Mouse (Mus musculus) brain, embryonic 14.5 days (tissue): Measurements from ENCODE around the gene Gm43638. TPM values are rescaled to one million over a fixed set of nuclear protein-coding genes. Genes with fewer than 3 reads are reported as not detected.
"Not testable (repeated sequence)": the region's sequence is repeated elsewhere in the genome, so short reads cannot be mapped to it uniquely, and the experiment has no call there.

ENCODE experiments used
- DNase-seq: peaks from one replicate; pipeline ENCODE4 v3.0.0-alpha.2; 2011; ENCODE audit warnings: low read depth
- CTCF ChIP-seq: fragments of 200-500 bp; IDR thresholded peaks from 2 replicates; pipeline ENCODE4 v1.5.1; 2012; ENCODE audit warnings: inconsistent platforms, mild to moderate bottlenecking, moderate library complexity, borderline replicate concordance; ENCODE audit not compliant: insufficient read depth, insufficient read length; ENCODE audit errors: extremely low read depth
- POLR2A ChIP-seq: fragments of 200-500 bp; IDR thresholded peaks from 2 replicates; pipeline ENCODE4 v1.6.1; 2012; ENCODE audit warnings: mild to moderate bottlenecking, inconsistent platforms, borderline replicate concordance; ENCODE audit not compliant: poor library complexity, insufficient read depth, insufficient read length, severe bottlenecking; ENCODE audit errors: extremely low read depth
- polyA plus RNA-seq: library from polyadenylated mRNA; depleted of rRNA; stranded (reverse); fragments of >200 nt; gene quantifications from 2 replicates; pipeline ENCODE4 v1.2.3, GENCODE M21; 2012; rRNA removed

Gene Gm43638
- polyA plus RNA-seq, 1 experiment: not detected

GRCm38 (mm10) chr5:87456216-87456850 lies 30.3 kb downstream of the Gm43638 start:
- TF ChIP-seq POLR2A: no peak
- no peak for TF ChIP-seq CTCF
- no peak for DNase-seq

GRCm38 (mm10) chr5:87455519-87455918 lies 31.1 kb downstream of the Gm43638 start:
- TF ChIP-seq CTCF: no peak
- no peak for TF ChIP-seq POLR2A
- DNase-seq: no peak

- not testable (repeated sequence) for DNase-seq
Observed at GRCm38 (mm10) chr5:87452514-87452913, 34.1 kb downstream of the Gm43638 start.

- TF ChIP-seq CTCF (peak; percentile 35; the same call in 1 of the 2 replicates), POLR2A (no peak)
- DNase-seq: peak; percentile 22
Observed at GRCm38 (mm10) chr5:87436264-87436663, 50.3 kb downstream of the Gm43638 start.

GRCm38 (mm10) chr5:87425676-87426075 lies 60.9 kb downstream of the Gm43638 start:
- no peak for DNase-seq
- TF ChIP-seq CTCF: no peak
- no peak for TF ChIP-seq POLR2A

GRCm38 (mm10) chr5:87424041-87424440 lies 62.6 kb downstream of the Gm43638 start, which contains the start of gene Ugt2b38:
Gene Ugt2b38, minus strand, starts transcription at chr5:87424203.
- DNase-seq: not testable (repeated sequence)

Other genes starting within 250 kb of the Gm43638 start
- gene Ugt2b37, start 232.0 kb downstream of the Gm43638 start, polyA plus RNA-seq: not detected in 2 replicates
- gene Ugt2a3, start 149.6 kb downstream of the Gm43638 start, polyA plus RNA-seq: not detected in 2 replicates
- not detected in 2 replicates for gene Ugt2b38, start 62.6 kb downstream of the Gm43638 start, polyA plus RNA-seq
- not detected in 2 replicates for gene Ugt2a2, start 4.5 kb downstream of the Gm43638 start, polyA plus RNA-seq
- not detected in 2 replicates for gene Ugt2a1, start 4.1 kb upstream of the Gm43638 start, polyA plus RNA-seq
- not detected in 2 replicates for gene Sult1b1, start 51.4 kb upstream of the Gm43638 start, polyA plus RNA-seq
- gene Sult1d1, start 82.2 kb upstream of the Gm43638 start, polyA plus RNA-seq: not detected in 2 replicates
- not detected in 2 replicates for gene Sult1e1, start 104.8 kb upstream of the Gm43638 start, polyA plus RNA-seq
- gene Csn1s1, start 179.4 kb upstream of the Gm43638 start, polyA plus RNA-seq: not detected in 2 replicates
- not detected in 2 replicates for gene Csn2, start 212.8 kb upstream of the Gm43638 start, polyA plus RNA-seq